Mouse (Mus musculus): ENCODE data around the gene AI413582. TPM values are rescaled to one million over a fixed set of nuclear protein-coding genes. Genes with fewer than 3 reads are reported as not detected.

AI413582 gene
- polyA plus RNA-seq, 1 experiment: 85.6 TPM

DNA sequence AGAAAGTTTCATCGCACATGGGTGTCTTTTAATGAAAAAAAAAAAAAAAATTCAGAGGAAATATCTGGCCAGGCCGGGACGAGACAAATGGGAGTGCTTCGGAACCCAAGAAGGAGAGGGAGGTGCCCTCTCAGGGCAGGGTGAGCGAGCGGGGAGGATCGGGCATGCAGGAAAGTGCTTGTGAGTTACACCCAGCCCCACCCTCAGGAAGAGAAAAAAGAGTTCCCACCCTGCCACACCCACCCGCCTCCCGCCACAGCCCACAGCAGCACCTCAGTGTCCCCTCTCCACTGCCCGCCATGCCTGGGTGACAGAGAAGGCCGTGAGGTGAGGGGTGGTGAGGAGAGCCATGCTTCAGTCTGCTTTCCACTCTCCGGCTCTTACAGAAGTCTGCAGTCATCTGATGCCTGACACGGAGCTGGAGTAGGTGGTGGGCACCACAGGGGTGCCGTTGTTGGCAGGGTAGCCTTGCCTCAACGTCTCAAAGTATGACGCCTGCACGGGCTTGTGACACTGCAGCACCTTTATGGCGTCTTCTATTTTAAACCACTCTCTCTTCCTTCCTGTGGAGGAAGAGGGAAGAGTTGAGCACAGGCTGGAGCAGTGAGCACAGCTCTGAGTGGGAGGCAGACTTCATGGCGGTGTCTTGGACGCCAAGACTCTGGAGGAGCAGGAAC lies 15.0 kb upstream of the AI413582 start:
- no peak for TF ChIP-seq POLR2A (IDR thresholded peaks at IDR 0.05; ENCODE audit: borderline replicate concordance, low read depth, low read length)
- TF ChIP-seq CTCF (IDR thresholded peaks at IDR 0.05; ENCODE audit: low read depth, low read length): no peak
- peaks cover 8% of the 10 kb centered on the region; the same call in 1 of the 2 replicates for H3K4me1 ChIP-seq (ENCODE audit: control insufficient read depth, insufficient read depth, low read length)
- H3K4me3 ChIP-seq (ENCODE audit: insufficient read depth, low read length): no peak overlapping the region
- H3K27ac ChIP-seq (ENCODE audit: insufficient read depth, low read depth, low read length): no peak overlapping the region

DNA sequence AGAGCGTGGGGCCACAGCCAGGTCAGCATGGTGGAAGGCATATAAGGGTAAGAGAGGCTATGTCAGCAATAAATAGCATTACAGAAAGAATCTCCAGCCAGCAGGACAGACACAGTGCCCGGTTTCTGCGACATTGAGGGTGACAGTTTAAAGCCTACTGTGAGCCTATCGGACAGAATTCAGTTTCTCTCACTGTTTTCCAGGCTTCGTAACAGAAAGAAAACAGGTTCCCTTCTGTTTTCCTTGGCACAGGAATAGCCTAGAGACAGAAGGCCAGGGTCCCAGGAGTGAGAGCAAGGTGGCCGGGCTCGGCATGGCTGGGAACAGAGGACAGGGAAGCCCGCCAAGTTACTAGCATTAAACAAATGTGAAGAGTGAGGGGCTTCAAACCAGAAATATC lies 14.3 kb upstream of the AI413582 start:
- H3K27ac ChIP-seq (ENCODE audit: insufficient read depth, low read depth, low read length): no peak overlapping the region
- TF ChIP-seq POLR2A (IDR thresholded peaks at IDR 0.05; ENCODE audit: borderline replicate concordance, low read depth, low read length) (no peak), CTCF (IDR thresholded peaks at IDR 0.05; ENCODE audit: low read depth, low read length) (no peak)
- H3K4me3 ChIP-seq (ENCODE audit: insufficient read depth, low read length): no peak overlapping the region
- peaks cover 8% of the 10 kb centered on the region; the same call in 1 of the 2 replicates for H3K4me1 ChIP-seq (ENCODE audit: control insufficient read depth, insufficient read depth, low read length)

DNA sequence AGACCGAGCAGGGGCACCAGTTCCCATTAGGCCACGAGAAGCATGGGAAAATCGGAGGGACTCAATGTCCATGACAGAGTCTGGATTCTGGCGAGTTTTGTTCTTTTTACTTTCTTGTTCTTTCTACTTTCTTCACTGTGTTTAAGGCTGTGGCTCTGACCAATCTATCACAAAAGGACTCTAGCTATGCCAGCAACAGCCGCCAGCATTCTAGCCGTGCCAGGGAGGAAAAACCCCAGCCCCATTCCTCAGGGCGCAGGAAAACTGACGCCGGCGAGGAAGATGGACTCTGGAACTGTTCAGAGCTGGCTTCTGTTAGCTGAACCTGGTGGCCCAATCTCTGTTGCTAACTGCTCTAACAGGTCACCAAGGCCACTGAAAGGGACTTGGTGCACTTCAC lies 12.9 kb upstream of the AI413582 start:
- Histone ChIP-seq H3K27ac (ENCODE audit: insufficient read depth, low read depth, low read length) (no peak overlapping the region), H3K4me1 (ENCODE audit: control insufficient read depth, insufficient read depth, low read length) (peaks cover 7% of the 10 kb centered on the region; the same call in 1 of the 2 replicates), H3K4me3 (ENCODE audit: insufficient read depth, low read length) (no peak overlapping the region)
- TF ChIP-seq POLR2A (IDR thresholded peaks at IDR 0.05; ENCODE audit: borderline replicate concordance, low read depth, low read length): no peak
- TF ChIP-seq CTCF (IDR thresholded peaks at IDR 0.05; ENCODE audit: low read depth, low read length): no peak

DNA sequence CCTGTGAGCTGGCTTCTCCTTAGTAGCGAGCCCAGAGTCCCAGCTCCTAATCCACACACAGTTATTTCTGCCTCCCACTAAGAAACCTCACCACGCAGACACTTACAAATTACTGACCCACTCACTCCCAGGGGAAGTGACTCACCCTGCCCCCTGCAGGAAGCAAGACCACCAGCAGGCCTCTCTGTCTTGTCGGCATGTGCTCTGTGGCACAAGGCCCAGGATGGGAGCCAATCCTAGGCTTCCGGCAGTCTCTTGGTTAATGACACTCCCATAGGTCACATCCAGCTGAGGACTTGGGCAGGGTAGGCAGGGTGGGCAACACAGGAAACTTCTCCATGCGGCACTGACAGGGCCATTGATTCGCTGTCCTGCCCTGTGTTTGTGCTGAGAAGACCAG lies 11.9 kb upstream of the AI413582 start:
- Histone ChIP-seq H3K4me3 (ENCODE audit: insufficient read depth, low read length) (no peak overlapping the region), H3K27ac (ENCODE audit: insufficient read depth, low read depth, low read length) (no peak overlapping the region), H3K4me1 (ENCODE audit: control insufficient read depth, insufficient read depth, low read length) (no peaks in the 10 kb centered on the region)
- TF ChIP-seq POLR2A (IDR thresholded peaks at IDR 0.05; ENCODE audit: borderline replicate concordance, low read depth, low read length): no peak
- no peak for TF ChIP-seq CTCF (IDR thresholded peaks at IDR 0.05; ENCODE audit: low read depth, low read length)

DNA sequence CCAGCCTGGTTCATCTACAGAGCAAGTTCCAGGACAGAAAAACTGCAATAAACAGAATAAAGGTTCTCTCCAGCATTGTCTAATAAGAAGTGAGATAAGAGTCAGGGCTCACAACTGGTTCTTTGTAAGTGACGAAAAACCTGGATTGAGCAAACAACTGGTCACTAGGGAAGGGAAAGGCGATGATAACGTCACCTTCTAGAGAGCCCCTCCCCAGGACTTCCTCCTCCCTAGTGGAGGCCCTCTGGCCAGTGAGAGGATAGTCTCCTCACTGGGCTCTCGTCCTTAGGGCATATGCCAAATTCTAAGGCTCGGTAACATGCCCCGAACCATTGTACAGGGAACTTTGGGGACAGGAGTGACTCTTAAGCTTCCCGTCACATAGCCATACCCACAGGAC lies 10.5 kb upstream of the AI413582 start:
- Histone ChIP-seq H3K4me1 (ENCODE audit: control insufficient read depth, insufficient read depth, low read length) (no peaks in the 10 kb centered on the region), H3K27ac (ENCODE audit: insufficient read depth, low read depth, low read length) (no peak overlapping the region), H3K4me3 (ENCODE audit: insufficient read depth, low read length) (no peak overlapping the region)
- no peak for TF ChIP-seq CTCF (IDR thresholded peaks at IDR 0.05; ENCODE audit: low read depth, low read length)
- TF ChIP-seq POLR2A (IDR thresholded peaks at IDR 0.05; ENCODE audit: borderline replicate concordance, low read depth, low read length): no peak

DNA sequence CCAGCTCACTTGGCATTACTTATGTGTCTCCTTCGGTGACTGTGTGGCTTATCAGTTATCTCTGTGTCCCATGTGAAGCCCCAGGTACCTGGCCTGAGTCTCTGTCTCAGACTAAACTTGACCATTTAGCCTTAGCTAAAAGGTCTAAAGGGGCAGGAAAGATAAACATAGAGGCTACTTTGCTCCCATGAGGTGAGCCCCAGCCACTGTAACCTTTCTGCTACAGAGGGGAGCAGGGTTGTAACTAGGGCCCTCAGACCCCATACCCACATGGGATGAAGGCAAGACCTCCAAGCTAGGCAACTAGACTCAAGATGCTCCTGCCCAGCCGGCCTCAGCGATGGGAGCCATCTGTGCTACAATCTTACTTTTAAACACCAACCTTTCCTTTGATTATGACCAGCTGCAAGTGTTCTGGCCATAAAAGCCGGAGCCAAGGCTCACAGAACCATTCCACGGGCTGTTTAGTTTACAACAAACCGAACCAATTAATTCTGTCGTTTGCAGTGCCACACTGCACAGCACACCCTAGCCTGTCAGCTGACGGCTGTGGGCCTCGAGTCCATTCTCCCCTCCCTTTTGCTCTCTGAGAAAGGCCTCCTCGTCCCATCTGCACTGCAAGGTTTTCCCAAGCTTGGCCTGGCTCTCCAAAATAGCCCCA lies 9.7 kb upstream of the AI413582 start:
- Histone ChIP-seq H3K4me3 (ENCODE audit: insufficient read depth, low read length) (no peak overlapping the region), H3K27ac (ENCODE audit: insufficient read depth, low read depth, low read length) (no peak overlapping the region), H3K4me1 (ENCODE audit: control insufficient read depth, insufficient read depth, low read length) (peaks cover 4% of the 10 kb centered on the region)
- TF ChIP-seq POLR2A (IDR thresholded peaks at IDR 0.05; ENCODE audit: borderline replicate concordance, low read depth, low read length) (no peak), CTCF (IDR thresholded peaks at IDR 0.05; ENCODE audit: low read depth, low read length) (no peak)

DNA sequence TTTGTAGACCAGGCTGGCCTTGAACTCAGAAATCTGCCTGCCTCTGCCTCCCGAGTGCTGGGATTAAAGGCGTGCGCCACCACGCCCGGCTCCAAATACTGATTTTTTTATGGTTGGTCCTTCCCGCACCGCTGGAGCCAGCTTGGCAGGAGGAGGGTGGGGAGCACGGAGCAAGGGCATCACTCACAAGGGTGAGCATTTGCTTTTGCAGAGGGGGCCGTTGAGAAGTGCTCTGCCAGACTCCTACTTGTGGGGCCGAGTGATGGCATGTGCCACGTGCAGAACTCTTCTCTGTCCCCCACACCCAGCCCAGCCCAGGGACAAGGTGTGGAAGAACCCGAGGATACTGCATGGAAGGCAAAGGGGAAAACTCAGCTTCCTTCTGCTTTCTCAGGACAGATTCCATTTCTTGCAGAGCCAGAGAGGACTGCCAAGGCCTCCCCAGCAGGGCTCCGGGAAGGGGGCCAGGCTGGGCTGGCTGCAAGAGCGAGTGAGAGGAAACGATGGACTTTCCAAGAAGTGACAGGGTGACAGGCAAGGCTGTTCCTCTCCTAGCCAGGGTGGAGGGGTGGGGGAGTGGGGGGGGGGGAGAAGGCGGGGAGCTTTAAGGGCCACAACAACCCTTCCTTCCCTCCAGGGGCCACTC lies 9.0 kb upstream of the AI413582 start:
- Histone ChIP-seq H3K4me1 (ENCODE audit: control insufficient read depth, insufficient read depth, low read length) (peaks cover 10% of the 10 kb centered on the region), H3K4me3 (ENCODE audit: insufficient read depth, low read length) (no peak overlapping the region), H3K27ac (ENCODE audit: insufficient read depth, low read depth, low read length) (no peak overlapping the region)
- TF ChIP-seq CTCF (IDR thresholded peaks at IDR 0.05; ENCODE audit: low read depth, low read length) (no peak), POLR2A (IDR thresholded peaks at IDR 0.05; ENCODE audit: borderline replicate concordance, low read depth, low read length) (no peak)

DNA sequence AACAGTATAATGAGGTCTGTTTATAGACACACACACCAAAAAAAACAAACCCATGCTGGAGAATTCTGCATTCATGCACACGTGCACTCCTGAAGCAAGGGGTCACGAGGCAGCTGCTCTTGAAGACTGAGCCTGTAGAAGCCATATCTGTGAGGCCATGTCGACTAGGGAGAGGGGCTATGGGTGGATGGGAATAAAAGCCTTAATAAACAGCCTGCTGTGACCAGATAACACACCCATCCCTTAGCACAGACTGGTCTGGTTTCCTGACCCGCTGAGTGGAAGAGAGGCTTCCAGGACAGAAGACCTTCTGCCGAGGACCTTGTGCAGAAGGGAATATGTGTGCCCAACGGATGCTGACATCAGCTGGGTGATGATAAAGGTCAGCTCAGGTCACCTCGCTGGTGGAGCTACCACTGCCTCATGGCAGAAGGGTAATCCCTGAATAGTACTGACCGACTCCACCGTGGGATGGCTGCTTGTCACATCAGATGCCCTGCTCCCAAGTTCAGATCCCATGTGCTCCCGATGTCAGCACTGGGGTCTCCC lies 8.3 kb upstream of the AI413582 start:
- H3K4me3 ChIP-seq (ENCODE audit: insufficient read depth, low read length): no peak overlapping the region
- peaks cover 15% of the 10 kb centered on the region for H3K4me1 ChIP-seq (ENCODE audit: control insufficient read depth, insufficient read depth, low read length)
- no peak overlapping the region for H3K27ac ChIP-seq (ENCODE audit: insufficient read depth, low read depth, low read length)
- no peak for TF ChIP-seq CTCF (IDR thresholded peaks at IDR 0.05; ENCODE audit: low read depth, low read length)
- TF ChIP-seq POLR2A (IDR thresholded peaks at IDR 0.05; ENCODE audit: borderline replicate concordance, low read depth, low read length): no peak

DNA sequence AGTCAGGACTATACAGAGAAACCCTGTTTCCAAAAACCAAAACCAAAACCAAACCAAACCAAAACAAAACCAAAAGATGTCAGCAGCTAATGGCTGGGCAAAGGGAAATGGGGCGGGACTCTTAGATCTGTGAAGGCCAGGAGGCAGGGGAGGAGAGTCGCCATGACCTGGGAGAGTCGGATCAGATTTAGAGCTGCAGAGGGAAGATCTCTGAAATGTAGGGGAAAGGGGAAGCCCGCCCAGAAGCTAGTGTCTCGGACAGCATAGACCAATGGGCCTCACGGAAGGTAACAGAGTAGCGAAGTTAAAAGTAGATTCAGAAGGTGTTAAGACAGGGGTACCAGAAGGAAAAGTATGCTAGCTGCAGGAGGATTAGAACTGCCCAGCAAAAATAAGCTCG lies 5.8 kb upstream of the AI413582 start:
- H3K4me1 ChIP-seq (ENCODE audit: control insufficient read depth, insufficient read depth, low read length): peaks cover 32% of the 10 kb centered on the region
- no peak overlapping the region for H3K4me3 ChIP-seq (ENCODE audit: insufficient read depth, low read length)
- H3K27ac ChIP-seq (ENCODE audit: insufficient read depth, low read depth, low read length): no peak overlapping the region
- TF ChIP-seq CTCF (IDR thresholded peaks at IDR 0.05; ENCODE audit: low read depth, low read length): no peak
- TF ChIP-seq POLR2A (IDR thresholded peaks at IDR 0.05; ENCODE audit: borderline replicate concordance, low read depth, low read length): no peak

DNA sequence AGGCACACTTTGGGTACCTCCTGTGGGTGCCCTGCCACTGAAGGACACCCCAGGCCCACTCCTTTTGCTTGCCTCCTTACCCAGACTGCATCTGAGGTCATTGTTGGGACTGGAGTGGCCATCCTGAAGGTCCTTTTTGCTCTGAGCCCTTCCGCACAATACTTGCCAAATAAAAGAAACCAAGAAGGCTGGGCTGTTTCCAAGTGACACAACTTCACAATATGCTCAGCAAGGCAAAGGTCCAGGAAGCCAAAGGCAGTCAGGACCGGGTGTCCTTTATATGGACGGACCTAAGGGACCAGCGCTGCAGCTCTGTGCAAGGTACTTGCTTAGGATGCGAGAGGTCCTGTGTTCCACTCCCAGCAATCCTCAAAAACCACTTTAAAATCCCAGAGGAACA lies 2.7 kb upstream of the AI413582 start:
- TF ChIP-seq CTCF (IDR thresholded peaks at IDR 0.05; ENCODE audit: low read depth, low read length): no peak
- no peak for TF ChIP-seq POLR2A (IDR thresholded peaks at IDR 0.05; ENCODE audit: borderline replicate concordance, low read depth, low read length)
- H3K4me3 ChIP-seq (ENCODE audit: insufficient read depth, low read length): no peak overlapping the region
- H3K27ac ChIP-seq (ENCODE audit: insufficient read depth, low read depth, low read length): no peak overlapping the region
- H3K4me1 ChIP-seq (ENCODE audit: control insufficient read depth, insufficient read depth, low read length): peaks cover 37% of the 10 kb centered on the region
